Mouse (Mus musculus) kidney, postnatal 0 days (tissue): ENCODE data around the gene Myrfl. TPM values are rescaled to one million over a fixed set of nuclear protein-coding genes. Genes with fewer than 3 reads are reported as not detected.

Experiments used
- ATAC-seq: fragments of 200-750 bp; cut with Nextera tagmentation; replicated peaks from 2 replicates; pipeline ENCODE4 v1.8.0; 2017; ENCODE audit warnings: low read depth, moderate number of reproducible peaks, moderate TSS enrichment, moderate library complexity; ENCODE audit not compliant: low FRiP score
- DNase-seq: peaks from one replicate; pipeline ENCODE4 v3.0.0-alpha.2; 2016; ENCODE audit warnings: low spot score
- H3K27ac ChIP-seq: fragments of 300-500 bp; sonication (generic); 2 replicates; pipeline ENCODE4 v1.5.1; 2014; ENCODE audit warnings: mild to moderate bottlenecking
- H3K27me3 ChIP-seq: fragments of 300-500 bp; sonication (generic); 2 replicates; pipeline ENCODE4 v1.6.1; 2014; ENCODE audit warnings: low read length, mixed read lengths; ENCODE audit not compliant: insufficient read depth
- H3K36me3 ChIP-seq: fragments of 300-500 bp; sonication (generic); 2 replicates; pipeline ENCODE4 v1.6.1; 2014; ENCODE audit warnings: low read length, mixed read lengths; ENCODE audit not compliant: insufficient read depth
- H3K4me1 ChIP-seq: fragments of 300-500 bp; sonication (generic); replicated peaks from 2 replicates; pipeline ENCODE4 v1.6.1; 2014; ENCODE audit warnings: antibody characterized with exemption, low read length, mixed read lengths; ENCODE audit not compliant: insufficient read depth
- H3K4me2 ChIP-seq: fragments of 300-500 bp; sonication (generic); 2 replicates; pipeline ENCODE4 v1.6.1; 2014; ENCODE audit warnings: mild to moderate bottlenecking, low read length, moderate library complexity, mixed read lengths
- H3K4me3 ChIP-seq: fragments of 300-500 bp; sonication (generic); replicated peaks from 2 replicates; pipeline ENCODE4 v1.5.1; 2014; ENCODE audit warnings: low read depth, low read length
- H3K9ac ChIP-seq: fragments of 300-500 bp; sonication (generic); 2 replicates; pipeline ENCODE4 v1.6.1; 2014; ENCODE audit warnings: low read depth, low read length
- H3K9me3 ChIP-seq: fragments of 300-500 bp; sonication (generic); replicated peaks from 2 replicates; pipeline ENCODE4 v1.6.1; 2016; ENCODE audit warnings: low read length, inconsistent platforms, mixed read lengths
- CTCF ChIP-seq: IDR thresholded peaks from 2 replicates; pipeline ENCODE4 v1.5.1; 2016; ENCODE audit warnings: antibody characterized with exemption, low read depth, mild to moderate bottlenecking, moderate library complexity
- WGBS: fragments of 180-500 bp; shearing (Covaris S2); extraction: QIAGEN DNeasy Blood & Tissue Kit; methylation state at CpG from one replicate; pipeline ENCODE4 v1.1.7; 2014; 5-methylcytosine and 5-hydroxymethylcytosine counted together
- polyA plus RNA-seq: library from polyadenylated mRNA; unstranded; fragments of >200 nt; fragmentation: Nextera tagmentation; extraction: Ambion mirVana; gene quantifications from 2 replicates; pipeline ENCODE4 v1.2.1, GENCODE M21; 2015

The Myrfl gene
- polyA plus RNA-seq, 1 experiment from 2014 or later, result 0.04 TPM

DNA sequence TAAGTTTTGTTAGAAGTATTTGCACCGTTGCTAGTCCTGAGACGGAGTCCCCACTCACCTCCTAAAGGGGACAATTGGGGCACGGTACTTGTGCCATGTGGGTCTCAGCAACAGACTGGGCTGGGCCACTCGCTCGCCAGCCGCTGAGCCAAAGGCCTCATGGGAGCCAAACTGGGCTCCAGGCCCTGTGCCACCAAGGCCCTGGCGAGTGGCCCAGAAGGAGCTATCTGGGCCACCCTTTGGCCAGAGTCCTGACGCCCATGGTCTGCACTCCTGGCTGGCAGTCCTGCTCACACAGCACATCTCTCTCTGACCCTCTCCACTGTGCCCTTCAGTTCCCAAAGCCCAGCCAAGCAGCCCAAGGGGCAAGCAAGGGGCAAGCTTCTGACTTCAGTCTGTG is 161.1 kb downstream of the Myrfl start:
- no peak overlapping the region for H3K27ac ChIP-seq
- no peak overlapping the region for H3K4me3 ChIP-seq
- H3K4me1 ChIP-seq, result 0 out of 2 replicates have a peak, but pooled peaks cover 3% of the 10 kb centered on the region
- TF ChIP-seq CTCF, result no peak
- no peak for ATAC-seq
- no peaks in the 10 kb centered on the region for H3K9me3 ChIP-seq
- H3K4me2 ChIP-seq, result no peak overlapping the region
- H3K36me3 ChIP-seq, result no peaks in the 10 kb centered on the region
- no peak for DNase-seq
- H3K9ac ChIP-seq, result no peak overlapping the region
- WGBS, result 90% methylated on average over 8 of the region's 8 CpGs
- H3K27me3 ChIP-seq, result no peaks in the 10 kb centered on the region

- Histone ChIP-seq H3K9me3 (no peaks in the 10 kb centered on the region), H3K4me3 (no peak overlapping the region), H3K4me2 (no peak overlapping the region), H3K36me3 (no peaks in the 10 kb centered on the region), H3K4me1 (no peaks in the 10 kb centered on the region), H3K27ac (no peak overlapping the region), H3K27me3 (no peaks in the 10 kb centered on the region), H3K9ac (no peak overlapping the region)
- ATAC-seq (no peak), DNase-seq (no peak)
- no peak for TF ChIP-seq CTCF
- 63% methylated on average over 7 of the region's 7 CpGs for WGBS
Observed at GRCm38 (mm10) chr10:116733651-116734050, 163.1 kb downstream of the Myrfl start.

- WGBS, result 75% methylated on average over 10 of the region's 10 CpGs
- Histone ChIP-seq H3K4me1 (no peaks in the 10 kb centered on the region), H3K9me3 (no peaks in the 10 kb centered on the region), H3K4me3 (no peak overlapping the region), H3K27ac (no peak overlapping the region), H3K36me3 (no peaks in the 10 kb centered on the region), H3K4me2 (no peak overlapping the region), H3K27me3 (no peaks in the 10 kb centered on the region), H3K9ac (no peak overlapping the region)
- no peak for DNase-seq
- no peak for ATAC-seq
- no peak for TF ChIP-seq CTCF
Observed at GRCm38 (mm10) chr10:116730033-116730652, 166.6 kb downstream of the Myrfl start.

DNA sequence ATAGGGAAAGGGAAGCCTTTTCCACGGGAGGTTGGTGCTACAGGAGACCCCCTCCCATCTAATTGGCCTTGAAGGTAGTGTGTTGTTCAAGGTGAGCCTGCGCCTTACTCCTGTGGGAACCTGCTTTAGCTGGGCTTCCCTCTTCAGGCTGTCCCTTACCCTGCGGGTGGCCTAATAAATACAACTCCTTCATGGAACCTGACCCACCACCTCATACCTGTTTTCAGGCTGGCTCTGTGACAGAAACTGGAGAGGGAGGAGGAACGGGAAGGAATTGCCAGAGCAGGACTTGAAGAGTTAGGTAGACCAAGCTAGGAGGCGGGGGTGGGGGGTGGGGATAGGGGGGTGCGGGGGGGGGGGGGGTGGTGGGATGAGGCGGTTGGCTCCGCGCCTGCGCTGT is 167.9 kb downstream of the Myrfl start:
- 71% methylated on average over 8 of the region's 10 CpGs for WGBS
- no peak overlapping the region for H3K4me3 ChIP-seq
- no peak for ATAC-seq
- no peaks in the 10 kb centered on the region for H3K4me1 ChIP-seq
- H3K27me3 ChIP-seq, result no peaks in the 10 kb centered on the region
- no peak overlapping the region for H3K4me2 ChIP-seq
- no peaks in the 10 kb centered on the region for H3K36me3 ChIP-seq
- H3K9ac ChIP-seq, result no peak overlapping the region
- no peak overlapping the region for H3K27ac ChIP-seq
- TF ChIP-seq CTCF, result no peak
- DNase-seq, result no peak
- H3K9me3 ChIP-seq, result no peaks in the 10 kb centered on the region

GRCm38 (mm10) chr10:116727702-116728298 is 168.9 kb downstream of the Myrfl start:
- Histone ChIP-seq H3K4me3 (no peak overlapping the region; the same call in 1 of the 2 replicates), H3K9ac (no peak overlapping the region), H3K4me2 (peak overlapping the region; percentile 38), H3K4me1 (no peaks in the 10 kb centered on the region), H3K27me3 (no peaks in the 10 kb centered on the region), H3K36me3 (no peaks in the 10 kb centered on the region), H3K27ac (no peak overlapping the region), H3K9me3 (no peaks in the 10 kb centered on the region)
- 29% methylated on average over 14 of the region's 14 CpGs for WGBS
- no peak for TF ChIP-seq CTCF
- DNase-seq (no peak), ATAC-seq (no peak)

Other genes starting within 250 kb of the Myrfl start
- gene Rab3ip, start 53.9 kb upstream of the Myrfl start, polyA plus RNA-seq, result 173 and 176 TPM in 2 replicates
- not detected in 2 replicates for gene Gm10271, start 75.7 kb upstream of the Myrfl start, polyA plus RNA-seq
- gene Best3, start 89.4 kb upstream of the Myrfl start, polyA plus RNA-seq, result 0.11 and 0.22 TPM in 2 replicates
- gene Lrrc10, start 148.4 kb upstream of the Myrfl start, polyA plus RNA-seq, result not detected in 2 replicates
- 183 and 198 TPM in 2 replicates for gene Cct2, start 166.9 kb upstream of the Myrfl start, polyA plus RNA-seq